Mouse (Mus musculus): ENCODE data around the gene Vps72. TPM values are rescaled to one million over a fixed set of nuclear protein-coding genes. Genes with fewer than 3 reads are reported as not detected.

Gene Vps72
- total and polyA plus RNA-seq, 2 experiments from 2014 or later: 52.7 to 121 TPM

- H3K4me3 ChIP-seq (ENCODE audit: low read length): no peak overlapping the region
- no peaks in the 10 kb centered on the region for H3K27me3 ChIP-seq (ENCODE audit: insufficient read depth, low read length)
- no peaks in the 10 kb centered on the region for H3K9me3 ChIP-seq (ENCODE audit: low read length)
- TF ChIP-seq CTCF (IDR thresholded peaks at IDR 0.05; ENCODE audit: low read depth): no peak
- H3K4me2 ChIP-seq (ENCODE audit: low read depth, low read length): no peak overlapping the region
- H3K27ac ChIP-seq: no peak overlapping the region
- WGBS: 80% methylated on average over 1 of the region's 1 CpGs
- DNase-seq (ENCODE audit: low spot score): no peak
- H3K36me3 ChIP-seq (ENCODE audit: insufficient read depth, low read length): peaks cover 5% of the 10 kb centered on the region
- no peak for ATAC-seq
- no peak overlapping the region for H3K9ac ChIP-seq (replicated peaks; ENCODE audit: low read length)
- peaks cover 6% of the 10 kb centered on the region; the same call in 1 of the 2 replicates for H3K4me1 ChIP-seq (ENCODE audit: insufficient read depth, low read length)
Measured at GRCm38 (mm10) chr3:95112760-95113159, 1.9 kb downstream of the Vps72 start.

DNA sequence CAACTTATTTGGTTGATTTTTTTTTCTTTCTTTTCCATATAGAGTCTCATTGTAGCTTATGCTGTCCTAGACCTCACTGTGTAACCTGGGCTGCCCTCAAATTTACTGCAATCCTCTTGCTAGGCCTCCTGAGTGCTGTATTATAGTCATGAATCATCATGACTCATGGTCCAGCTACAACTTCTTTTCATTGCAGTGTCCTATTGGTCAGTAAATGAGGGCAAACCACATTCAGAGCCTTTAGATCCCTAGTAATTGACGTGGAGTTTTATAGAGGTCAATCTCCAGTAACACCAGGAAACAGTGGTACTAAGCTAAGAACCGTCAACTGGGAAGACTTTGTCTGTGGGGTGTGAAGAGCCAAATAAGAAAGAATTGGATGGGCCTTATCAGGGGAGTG is 6.9 kb downstream of the Vps72 start:
- TF ChIP-seq CTCF (IDR thresholded peaks at IDR 0.05; ENCODE audit: low read depth): no peak
- H3K4me3 ChIP-seq (ENCODE audit: low read length): no peak overlapping the region
- no peaks in the 10 kb centered on the region for H3K9me3 ChIP-seq (ENCODE audit: low read length)
- WGBS: 94% methylated on average over 2 of the region's 2 CpGs
- H3K4me1 ChIP-seq (ENCODE audit: insufficient read depth, low read length): no peaks in the 10 kb centered on the region
- peaks cover 47% of the 10 kb centered on the region for H3K36me3 ChIP-seq (ENCODE audit: insufficient read depth, low read length)
- no peak overlapping the region for H3K4me2 ChIP-seq (ENCODE audit: low read depth, low read length)
- no peak overlapping the region for H3K27ac ChIP-seq
- no peak overlapping the region for H3K9ac ChIP-seq (replicated peaks; ENCODE audit: low read length)
- no peak for ATAC-seq
- no peak for DNase-seq (ENCODE audit: low spot score)
- H3K27me3 ChIP-seq (ENCODE audit: insufficient read depth, low read length): no peaks in the 10 kb centered on the region

DNA sequence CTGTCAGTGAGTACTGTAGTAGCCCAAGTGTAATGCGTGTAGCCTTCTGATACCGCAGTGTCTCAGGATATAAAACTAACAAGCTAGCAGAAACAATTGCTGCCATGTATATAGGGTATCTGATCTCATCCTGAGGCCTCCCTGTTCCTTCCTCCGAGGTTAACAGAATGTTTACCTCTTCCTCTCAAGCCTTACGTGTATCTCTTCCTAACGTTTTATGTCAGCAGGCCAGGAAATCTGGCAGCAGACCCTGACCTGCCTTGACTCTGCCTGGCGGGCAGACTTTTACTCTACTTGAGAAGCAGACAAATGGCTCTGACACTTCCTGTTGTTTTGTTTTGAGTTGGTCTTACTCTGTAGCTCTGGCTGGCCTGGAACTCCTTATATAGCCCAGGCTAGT is 10.8 kb downstream of the Vps72 start:
- Histone ChIP-seq H3K4me2 (ENCODE audit: low read depth, low read length) (no peak overlapping the region), H3K27ac (no peak overlapping the region), H3K9me3 (ENCODE audit: low read length) (no peaks in the 10 kb centered on the region), H3K4me1 (ENCODE audit: insufficient read depth, low read length) (0 out of 2 replicates have a peak, but pooled peaks cover 4% of the 10 kb centered on the region), H3K4me3 (ENCODE audit: low read length) (no peak overlapping the region), H3K27me3 (ENCODE audit: insufficient read depth, low read length) (no peaks in the 10 kb centered on the region), H3K36me3 (ENCODE audit: insufficient read depth, low read length) (peaks cover 42% of the 10 kb centered on the region), H3K9ac (replicated peaks; ENCODE audit: low read length) (no peak overlapping the region)
- ATAC-seq (no peak), DNase-seq (ENCODE audit: low spot score) (no peak)
- no peak for TF ChIP-seq CTCF (IDR thresholded peaks at IDR 0.05; ENCODE audit: low read depth)
- 84% methylated on average over 6 of the region's 6 CpGs for WGBS

- Histone ChIP-seq H3K36me3 (ENCODE audit: insufficient read depth, low read length) (peaks cover 29% of the 10 kb centered on the region), H3K27me3 (ENCODE audit: insufficient read depth, low read length) (no peaks in the 10 kb centered on the region), H3K4me3 (ENCODE audit: low read length) (no peak within 1 kb of the TSS), H3K9ac (replicated peaks; ENCODE audit: low read length) (no peak within 1 kb of the TSS), H3K27ac (no peak within 1 kb of the TSS), H3K9me3 (ENCODE audit: low read length) (no peaks in the 10 kb centered on the region), H3K4me1 (ENCODE audit: insufficient read depth, low read length) (0 out of 2 replicates have a peak, but pooled peaks cover 4% of the 10 kb centered on the region), H3K4me2 (ENCODE audit: low read depth, low read length) (no peak within 1 kb of the TSS)
- DNase-seq (ENCODE audit: low spot score) (no peak), ATAC-seq (no peak)
- TF ChIP-seq CTCF (IDR thresholded peaks at IDR 0.05; ENCODE audit: low read depth): peak; percentile 70
- WGBS: 55% methylated on average over 6 of the region's 6 CpGs
Measured at GRCm38 (mm10) chr3:95124246-95124645, 13.4 kb downstream of the Vps72 start, which contains the start of gene Tmod4. TSS of gene Tmod4 (plus strand) at chr3:95124476.

DNA sequence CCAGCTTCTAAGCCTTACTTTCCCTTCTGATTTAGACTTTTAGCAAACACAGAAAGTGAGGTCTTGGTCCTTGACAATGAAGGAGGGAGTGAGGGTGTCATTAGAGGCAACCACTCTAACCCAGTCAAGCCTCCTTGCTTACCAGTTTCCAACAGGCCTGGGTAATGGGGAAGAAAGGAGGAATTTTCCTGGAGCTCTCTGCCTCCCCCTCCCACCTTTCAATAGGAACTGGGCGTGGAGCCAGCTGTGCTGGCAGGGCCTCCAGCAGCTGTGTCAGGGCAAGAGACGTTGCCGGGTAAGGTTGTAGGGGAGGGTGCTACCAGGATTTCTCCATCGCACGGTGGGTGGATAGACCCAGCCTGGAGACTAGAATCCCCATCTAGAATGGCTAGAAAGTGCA is 14.2 kb downstream of the Vps72 start:
- Histone ChIP-seq H3K36me3 (ENCODE audit: insufficient read depth, low read length) (peaks cover 22% of the 10 kb centered on the region), H3K4me2 (ENCODE audit: low read depth, low read length) (no peak overlapping the region), H3K4me3 (ENCODE audit: low read length) (no peak overlapping the region), H3K9ac (replicated peaks; ENCODE audit: low read length) (no peak overlapping the region), H3K9me3 (ENCODE audit: low read length) (no peaks in the 10 kb centered on the region), H3K27me3 (ENCODE audit: insufficient read depth, low read length) (no peaks in the 10 kb centered on the region), H3K4me1 (ENCODE audit: insufficient read depth, low read length) (0 out of 2 replicates have a peak, but pooled peaks cover 4% of the 10 kb centered on the region), H3K27ac (no peak overlapping the region)
- DNase-seq (ENCODE audit: low spot score): peak; percentile 66
- peak; percentile 46; the same call in 1 of the 2 replicates for ATAC-seq
- WGBS: 29% methylated on average over 5 of the region's 5 CpGs
- no peak for TF ChIP-seq CTCF (IDR thresholded peaks at IDR 0.05; ENCODE audit: low read depth)

DNA sequence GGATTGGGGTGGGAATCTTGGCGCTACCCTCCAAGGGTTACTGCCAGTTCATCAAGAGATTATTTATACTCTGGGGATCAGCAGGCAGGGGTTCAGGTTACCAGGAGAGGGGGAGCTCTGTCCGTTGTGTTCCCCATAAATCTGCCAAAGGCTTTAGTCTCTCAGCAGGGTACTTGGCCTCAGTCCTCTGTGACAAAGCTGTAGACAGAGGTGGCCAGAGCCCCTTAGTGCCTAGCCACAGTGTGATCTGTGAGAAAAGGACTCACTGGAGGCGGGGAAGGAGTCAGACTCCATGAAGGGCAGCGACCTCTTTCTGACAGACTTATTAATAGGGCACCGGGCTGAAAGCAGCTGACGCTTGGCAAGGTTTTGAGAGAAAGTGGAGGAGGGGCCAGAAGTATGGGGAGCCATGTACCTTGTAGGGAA is 18.4 kb downstream of the Vps72 start:
- Histone ChIP-seq H3K9me3 (ENCODE audit: low read length) (no peaks in the 10 kb centered on the region), H3K27me3 (ENCODE audit: insufficient read depth, low read length) (no peaks in the 10 kb centered on the region), H3K9ac (replicated peaks; ENCODE audit: low read length) (no peak overlapping the region), H3K4me3 (ENCODE audit: low read length) (no peak overlapping the region), H3K27ac (no peak overlapping the region), H3K4me1 (ENCODE audit: insufficient read depth, low read length) (0 out of 2 replicates have a peak, but pooled peaks cover 4% of the 10 kb centered on the region), H3K4me2 (ENCODE audit: low read depth, low read length) (no peak overlapping the region), H3K36me3 (ENCODE audit: insufficient read depth, low read length) (no peaks in the 10 kb centered on the region)
- WGBS: 35% methylated on average over 6 of the region's 6 CpGs
- no peak for TF ChIP-seq CTCF (IDR thresholded peaks at IDR 0.05; ENCODE audit: low read depth)
- DNase-seq (ENCODE audit: low spot score) (no peak), ATAC-seq (no peak)

DNA sequence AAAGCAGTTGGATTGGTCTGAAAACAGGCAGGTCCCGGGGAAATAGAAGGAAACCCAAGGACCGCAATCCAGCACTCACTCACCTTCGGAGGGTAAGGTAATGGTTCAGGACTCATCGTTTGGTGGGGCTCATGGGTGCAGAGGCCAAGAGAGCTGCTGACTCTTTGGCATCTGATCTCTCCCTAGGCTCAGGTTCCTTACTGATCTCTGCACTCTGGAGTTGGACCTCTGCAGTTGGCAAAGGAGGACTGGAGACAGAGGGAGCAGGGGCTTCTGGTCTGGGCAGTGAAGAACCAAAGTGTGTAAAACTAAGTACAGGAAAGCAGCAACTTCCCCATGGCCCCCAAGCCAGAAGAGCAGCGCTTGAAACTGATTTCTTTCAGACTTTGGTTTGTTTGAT is 19.3 kb downstream of the Vps72 start:
- 91% methylated on average over 5 of the region's 5 CpGs for WGBS

More for the DNA sequence above, 19.3 kb downstream of the Vps72 start:
- no peaks in the 10 kb centered on the region for H3K27me3 ChIP-seq (ENCODE audit: insufficient read depth, low read length)
- DNase-seq (ENCODE audit: low spot score) (no peak), ATAC-seq (no peak)
- H3K4me2 ChIP-seq (ENCODE audit: low read depth, low read length): no peak overlapping the region
- 0 out of 2 replicates have a peak, but pooled peaks cover 1% of the 10 kb centered on the region for H3K4me1 ChIP-seq (ENCODE audit: insufficient read depth, low read length)
- no peaks in the 10 kb centered on the region for H3K9me3 ChIP-seq (ENCODE audit: low read length)
- H3K4me3 ChIP-seq (ENCODE audit: low read length): no peak overlapping the region
- TF ChIP-seq CTCF (IDR thresholded peaks at IDR 0.05; ENCODE audit: low read depth): no peak
- H3K27ac ChIP-seq: no peak overlapping the region
- H3K36me3 ChIP-seq (ENCODE audit: insufficient read depth, low read length): no peaks in the 10 kb centered on the region
- H3K9ac ChIP-seq (replicated peaks; ENCODE audit: low read length): no peak overlapping the region

Data from hindbrain, postnatal 0 days (tissue).